Mouse (Mus musculus): ENCODE measurements around the gene Pfdn6.

GRCm38 (mm10) chr17:33897114-33897794, 42.9 kb downstream of the Pfdn6 start:
- TF ChIP-seq POLR2A (IDR thresholded peaks at IDR 0.05; ENCODE audit: control insufficient read depth, low read depth, low read length) (no peak), CTCF (IDR thresholded peaks at IDR 0.05; ENCODE audit: control insufficient read depth, insufficient read depth, insufficient replicate concordance, low read depth, low read length) (peak; percentile 25; the same call in 1 of the 2 replicates)

Measured in testis, adult 2 months (tissue).